Mouse (Mus musculus): ENCODE data around the gene Cd46.

DNA sequence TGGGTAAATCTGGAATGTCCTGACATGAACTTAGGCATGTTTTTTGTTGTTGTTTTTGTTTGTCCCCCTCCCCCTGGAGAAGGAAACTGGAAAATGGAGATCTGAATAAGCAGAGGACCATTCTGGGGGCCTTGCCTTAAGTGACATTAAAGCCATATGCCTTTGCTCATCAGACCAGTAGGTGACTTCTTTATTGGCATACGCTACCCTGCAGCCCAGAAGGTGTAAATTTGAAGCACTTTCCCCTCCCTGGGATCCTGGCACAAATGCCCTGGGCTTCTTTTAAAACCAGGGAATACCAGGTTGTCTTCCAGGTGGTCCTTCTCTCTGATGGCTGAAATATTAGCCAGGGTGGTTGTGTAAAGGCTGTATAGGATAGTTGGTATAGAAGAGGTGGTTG lies 76.8 kb downstream of the Cd46 start:
- TF ChIP-seq CTCF (IDR thresholded peaks at IDR 0.05; ENCODE audit: borderline replicate concordance, insufficient read depth, low read depth, low read length) (no peak), POLR2A (IDR thresholded peaks at IDR 0.05; ENCODE audit: borderline replicate concordance, insufficient read depth, low read length) (no peak)

All from cerebellum, adult 2 months (tissue).